Mouse (Mus musculus): Measurements from ENCODE around the gene Eda. TPM values are rescaled to one million over a fixed set of nuclear protein-coding genes. Genes with fewer than 3 reads are reported as not detected.

Gene Eda
- total and polyA plus RNA-seq, 3 experiments, result 0.13 to 0.40 (median 0.30) TPM

DNA sequence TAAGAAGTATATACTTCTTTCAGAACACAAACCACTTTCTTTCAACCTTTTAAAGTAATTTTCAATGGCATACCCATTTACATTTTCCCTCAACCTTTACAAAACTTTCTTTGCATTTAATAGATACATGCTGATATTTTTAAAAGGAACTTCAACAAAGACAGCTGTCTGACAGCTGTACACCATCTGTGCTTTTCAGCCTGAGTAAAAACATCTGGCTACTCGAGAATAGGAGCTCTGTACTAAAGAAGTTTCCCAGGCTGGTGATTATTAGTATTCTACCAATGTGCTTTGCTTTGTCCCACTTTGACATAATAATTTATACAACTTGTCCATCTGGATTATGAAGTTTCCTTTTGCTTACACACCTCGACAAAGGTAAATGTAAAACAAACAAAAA, 219.9 kb downstream of the Eda start:
- Histone ChIP-seq H3K36me3 (replicated peaks in 1 of 2; ENCODE audit: control insufficient read depth in 1 of 2, insufficient read depth in 1 of 2, low read length in 1 of 2) (no peaks in the 10 kb centered on the region), H3K27ac (ENCODE audit: insufficient read depth, low read depth) (no peak overlapping the region), H3K27me3 (replicated peaks) (no peaks in the 10 kb centered on the region), H3K4me3 (replicated peaks in 1 of 3; ENCODE audit: low read depth in 2 of 3, low read length in 2 of 3, poor library complexity in 1 of 3) (no peak overlapping the region), H3K79me2 (replicated peaks; ENCODE audit: control insufficient read depth, extremely low read depth, insufficient read depth, poor library complexity, severe bottlenecking) (no peaks in the 10 kb centered on the region), H3K4me2 (ENCODE audit: insufficient read depth, low read depth, poor library complexity, severe bottlenecking) (no peak overlapping the region), H3K4me1 (ENCODE audit: control insufficient read depth in 1 of 2, insufficient read depth in 2 of 2) (no peaks in the 10 kb centered on the region), H3K9ac (ENCODE audit: insufficient read depth, low read depth) (no peak overlapping the region), H3K9me3 (replicated peaks; ENCODE audit: low read length) (no peaks in the 10 kb centered on the region)
- DNase-seq (ENCODE audit: extremely low read depth), result no peak
- in situ Hi-C loops (cut with MboI; ENCODE audit: low pct_ligation_motif_present, low pct_unique_long_range_greater_than_20kb, low sequenced_read_pairs), result no loop called here
- TF ChIP-seq EP300 (IDR thresholded peaks at IDR 0.05; ENCODE audit: low read length), result no peak
- TF ChIP-seq JUND (conservative IDR thresholded peaks at IDR 0.05; ENCODE audit: low read depth, low read length), result no peak
- TF ChIP-seq USF1 (IDR thresholded peaks at IDR 0.05; ENCODE audit: low read depth, low read length), result no peak
- no peak for TF ChIP-seq MAFK (IDR thresholded peaks at IDR 0.05; ENCODE audit: insufficient replicate concordance, low read length)
- TF ChIP-seq SMC3 (IDR thresholded peaks at IDR 0.05; ENCODE audit: low read depth, low read length), result no peak
- TF ChIP-seq RAD21 (IDR thresholded peaks at IDR 0.05; ENCODE audit: low read depth, low read length), result no peak
- TF ChIP-seq CHD2 (IDR thresholded peaks at IDR 0.05; ENCODE audit: low read length), result no peak
- TF ChIP-seq UBTF (IDR thresholded peaks at IDR 0.05; ENCODE audit: low read depth, low read length), result no peak
- TF ChIP-seq RCOR1 (conservative IDR thresholded peaks at IDR 0.05; ENCODE audit: low read depth, low read length), result no peak
- no peak for TF ChIP-seq IRF4 (IDR thresholded peaks at IDR 0.05; ENCODE audit: low read depth, low read length)
- no peak for TF ChIP-seq PAX5 (IDR thresholded peaks at IDR 0.05; ENCODE audit: low read length)
- dilution Hi-C loops (cut with MboI; ENCODE audit: extremely low pct_ligation_motif_present, extremely low pct_unique_long_range_greater_than_20kb, low sequenced_read_pairs), result no loop called here

DNA sequence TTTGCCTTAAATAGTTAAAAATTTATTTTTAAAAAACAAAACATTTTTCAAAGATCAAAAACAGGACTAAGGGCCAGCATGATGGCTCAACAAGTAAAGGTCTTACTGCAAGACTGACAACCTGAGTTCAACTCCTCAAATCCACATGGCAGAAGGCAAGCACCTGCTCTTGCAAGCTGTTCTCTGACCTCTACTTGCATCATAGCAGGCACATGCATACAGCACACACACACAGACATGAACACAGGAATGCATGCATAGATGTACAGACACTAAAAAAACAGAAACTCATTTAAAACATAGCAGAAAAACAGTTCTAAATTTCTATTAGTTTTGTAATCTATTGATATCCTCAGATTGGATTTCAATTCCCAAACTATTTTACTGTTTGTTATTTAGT, 338.2 kb downstream of the Eda start:
- Histone ChIP-seq H3K4me3 (replicated peaks in 1 of 3; ENCODE audit: low read depth in 2 of 3, low read length in 2 of 3, poor library complexity in 1 of 3) (no peak overlapping the region), H3K36me3 (replicated peaks in 1 of 2; ENCODE audit: control insufficient read depth in 1 of 2, insufficient read depth in 1 of 2, low read length in 1 of 2) (no peaks in the 10 kb centered on the region), H3K4me1 (ENCODE audit: control insufficient read depth in 1 of 2, insufficient read depth in 2 of 2) (no peaks in the 10 kb centered on the region), H3K9me3 (replicated peaks; ENCODE audit: low read length) (no peaks in the 10 kb centered on the region), H3K4me2 (ENCODE audit: insufficient read depth, low read depth, poor library complexity, severe bottlenecking) (no peak overlapping the region), H3K27ac (ENCODE audit: insufficient read depth, low read depth) (no peak overlapping the region), H3K79me2 (replicated peaks; ENCODE audit: control insufficient read depth, extremely low read depth, insufficient read depth, poor library complexity, severe bottlenecking) (no peaks in the 10 kb centered on the region), H3K9ac (ENCODE audit: insufficient read depth, low read depth) (no peak overlapping the region), H3K27me3 (replicated peaks) (no peaks in the 10 kb centered on the region)
- dilution Hi-C loops (cut with MboI; ENCODE audit: extremely low pct_ligation_motif_present, extremely low pct_unique_long_range_greater_than_20kb, low sequenced_read_pairs) (no loop called here), in situ Hi-C loops (cut with MboI; ENCODE audit: low pct_ligation_motif_present, low pct_unique_long_range_greater_than_20kb, low sequenced_read_pairs) (no loop called here)
- TF ChIP-seq MEF2A (IDR thresholded peaks at IDR 0.05; ENCODE audit: borderline replicate concordance, low read depth, low read length) (no peak), TBP (conservative IDR thresholded peaks at IDR 0.05; ENCODE audit: low read depth, low read length) (no peak), NRF1 (IDR thresholded peaks at IDR 0.05; ENCODE audit: low read depth, low read length) (no peak), ZKSCAN1 (IDR thresholded peaks at IDR 0.05; ENCODE audit: borderline replicate concordance, low read depth, low read length) (no peak)
- no peak for DNase-seq (ENCODE audit: extremely low read depth)

All from CH12.LX (cell line).